Mouse (Mus musculus): ENCODE measurements around the gene Arhgap27.

DNA sequence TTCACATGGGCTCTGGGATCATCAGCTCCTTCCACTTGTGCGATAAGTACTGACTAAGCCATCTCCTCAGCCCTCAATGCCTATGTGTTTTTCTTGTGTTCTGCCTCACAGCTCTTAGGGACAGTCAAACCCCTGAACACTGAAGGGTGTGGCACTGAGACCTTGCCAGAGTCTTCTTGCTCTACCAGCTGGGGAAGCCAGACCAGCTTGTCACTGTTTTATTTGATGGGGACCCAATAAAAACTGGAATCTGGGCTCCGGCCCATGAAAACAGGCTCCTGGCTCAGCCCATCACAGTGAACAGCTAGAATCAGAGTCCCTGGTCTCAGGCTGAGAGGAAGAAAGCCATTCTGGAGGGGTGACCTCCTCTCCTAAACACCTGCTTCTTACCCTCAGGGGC lies 26.3 kb downstream of the Arhgap27 start:
- TF ChIP-seq CTCF (IDR thresholded peaks at IDR 0.05; ENCODE audit: low read depth, low read length): no peak
- no peak for TF ChIP-seq EP300 (IDR thresholded peaks at IDR 0.05; ENCODE audit: insufficient read depth, low read depth, low read length)
- no peak for TF ChIP-seq POLR2A (IDR thresholded peaks at IDR 0.05; ENCODE audit: insufficient read depth, low read length)
